Mouse (Mus musculus) limb, embryonic 14.5 days (tissue): ENCODE results near the gene Lsamp. TPM values are rescaled to one million over a fixed set of nuclear protein-coding genes. Genes with fewer than 3 reads are reported as not detected.

Experiments
- ATAC-seq: fragments of 200-750 bp; cut with Nextera tagmentation; 2 replicates; pipeline ENCODE4 v1.8.0; 2017; ENCODE audit warnings: low read depth, moderate number of reproducible peaks, moderate TSS enrichment; ENCODE audit not compliant: low FRiP score
- DNase-seq: peaks from one replicate; pipeline ENCODE4 v3.0.0-alpha.2; 2015; ENCODE audit warnings: low spot score
- H3K27ac ChIP-seq: fragments of 300-500 bp; sonication (generic); replicated peaks from 2 replicates; pipeline ENCODE4 v1.5.1; 2014; ENCODE audit warnings: low read depth, mild to moderate bottlenecking, low read length, moderate library complexity, mixed read lengths
- H3K27me3 ChIP-seq: fragments of 300-500 bp; sonication (generic); 2 replicates; pipeline ENCODE4 v1.6.1; 2014; ENCODE audit warnings: low read length, mixed read lengths; ENCODE audit not compliant: control insufficient read depth, insufficient read depth
- H3K36me3 ChIP-seq: fragments of 300-500 bp; sonication (generic); 2 replicates; pipeline ENCODE4 v1.6.1; 2014; ENCODE audit warnings: mild to moderate bottlenecking, low read length, moderate library complexity, mixed read lengths; ENCODE audit not compliant: control insufficient read depth, insufficient read depth
- H3K4me1 ChIP-seq: fragments of 300-500 bp; sonication (generic); 2 replicates; pipeline ENCODE4 v1.6.1; 2014; ENCODE audit warnings: antibody characterized with exemption, low read length, mixed read lengths; ENCODE audit not compliant: control insufficient read depth, insufficient read depth
- H3K4me2 ChIP-seq: fragments of 300-500 bp; sonication (generic); replicated peaks from 2 replicates; pipeline ENCODE4 v1.6.1; 2014; ENCODE audit warnings: low read depth, mild to moderate bottlenecking, low read length, moderate library complexity; ENCODE audit not compliant: severe bottlenecking
- H3K4me3 ChIP-seq: fragments of 300-500 bp; sonication (generic); replicated peaks from 2 replicates; pipeline ENCODE4 v1.5.1; 2014; ENCODE audit warnings: low read length
- H3K9ac ChIP-seq: fragments of 300-500 bp; sonication (generic); 2 replicates; pipeline ENCODE4 v1.6.1; 2014; ENCODE audit warnings: mild to moderate bottlenecking, low read depth, low read length, moderate library complexity; ENCODE audit not compliant: severe bottlenecking
- H3K9me3 ChIP-seq: fragments of 300-500 bp; sonication (generic); 2 replicates; pipeline ENCODE4 v1.6.1; 2016; ENCODE audit warnings: low read length; ENCODE audit not compliant: control insufficient read depth
- POLR2A ChIP-seq: fragments of 200-500 bp; IDR thresholded peaks from 2 replicates; pipeline ENCODE4 v1.8.0; 2012; ENCODE audit warnings: inconsistent platforms, mild to moderate bottlenecking, moderate library complexity, borderline replicate concordance; ENCODE audit not compliant: insufficient read depth, insufficient read length; ENCODE audit errors: extremely low read depth
- WGBS: fragments of 180-500 bp; shearing (Covaris S2); extraction: QIAGEN DNeasy Blood & Tissue Kit; methylation state at CpG from one replicate; pipeline ENCODE4 v1.1.7; 2014; 5-methylcytosine and 5-hydroxymethylcytosine counted together
- polyA plus RNA-seq, 2 experiments: library from polyadenylated mRNA; depleted of rRNA in 1 of 2; stranded (reverse) in 1 of 2; unstranded in 1 of 2; fragments of >200 nt; fragmentation: Nextera tagmentation in 1 of 2; extraction: Ambion mirVana in 1 of 2; gene quantifications; 2 replicates each; pipeline versions ENCODE4 v1.2.1 to v1.2.3; 2012 to 2014

Lsamp gene
- polyA plus RNA-seq, 2 experiments: 5.3 to 11.8 TPM

GRCm38 (mm10) chr16:40710491-40710890, 726.3 kb downstream of the Lsamp start:
- no peak overlapping the region for H3K27ac ChIP-seq
- no peak for TF ChIP-seq POLR2A
- H3K9ac ChIP-seq: no peak overlapping the region
- H3K4me2 ChIP-seq: no peak overlapping the region
- no peaks in the 10 kb centered on the region for H3K27me3 ChIP-seq
- no peaks in the 10 kb centered on the region for H3K36me3 ChIP-seq
- ATAC-seq (no peak), DNase-seq (no peak)
- no peaks in the 10 kb centered on the region for H3K4me1 ChIP-seq
- 85% methylated on average over 5 of the region's 5 CpGs for WGBS
- H3K4me3 ChIP-seq: no peak overlapping the region
- H3K9me3 ChIP-seq: no peaks in the 10 kb centered on the region

DNA sequence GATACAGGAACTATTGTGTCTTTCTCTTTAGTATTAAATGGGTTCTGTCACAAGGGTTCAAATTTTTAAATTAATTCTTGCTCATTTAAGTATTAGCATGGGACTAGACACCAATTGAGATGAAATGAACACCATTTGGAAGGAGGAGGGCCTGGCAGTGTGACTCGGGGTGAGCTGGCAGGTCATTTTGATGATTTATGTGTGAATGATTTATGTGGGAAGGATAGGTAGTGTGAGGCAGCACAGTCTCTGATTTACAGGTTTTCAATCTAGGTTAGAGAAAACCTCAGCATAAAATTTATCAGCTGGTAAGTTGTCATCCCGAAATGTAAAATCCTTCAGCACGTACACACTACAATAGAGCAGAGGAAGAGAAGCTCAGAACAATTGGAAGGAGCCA, 729.6 kb downstream of the Lsamp start:
- 46% methylated on average over 3 of the region's 3 CpGs for WGBS
- no peak overlapping the region for H3K9ac ChIP-seq

DNA sequence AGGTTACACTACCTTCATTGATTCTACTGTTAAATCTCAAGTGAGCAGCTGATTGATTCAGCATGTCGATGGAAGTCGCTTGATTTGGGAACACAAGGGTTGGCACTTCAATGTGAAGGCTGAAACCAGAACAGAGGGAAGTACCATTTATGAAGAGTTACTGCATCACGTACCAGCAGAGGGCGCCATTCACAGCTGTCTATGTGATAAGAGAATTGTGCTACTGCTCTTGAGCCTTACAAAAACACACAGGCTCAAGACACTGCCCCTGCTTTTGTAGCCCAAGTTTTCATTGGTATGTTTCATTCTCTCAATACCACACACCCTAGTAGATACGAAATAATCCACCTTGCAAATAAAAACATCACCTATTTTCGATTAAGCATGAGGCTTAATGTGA, 754.9 kb downstream of the Lsamp start:
- Histone ChIP-seq H3K36me3 (no peaks in the 10 kb centered on the region), H3K4me2 (no peak overlapping the region), H3K4me1 (no peaks in the 10 kb centered on the region), H3K9ac (no peak overlapping the region), H3K27ac (no peak overlapping the region), H3K4me3 (no peak overlapping the region), H3K9me3 (no peaks in the 10 kb centered on the region), H3K27me3 (no peaks in the 10 kb centered on the region)
- DNase-seq (peak; percentile 75), ATAC-seq (no peak)
- no peak for TF ChIP-seq POLR2A
- WGBS: 45% methylated on average over 6 of the region's 6 CpGs

More for the DNA sequence above, 729.6 kb downstream of the Lsamp start:
- H3K9me3 ChIP-seq: no peaks in the 10 kb centered on the region
- H3K4me1 ChIP-seq: no peaks in the 10 kb centered on the region
- H3K27ac ChIP-seq: no peak overlapping the region
- H3K4me3 ChIP-seq: no peak overlapping the region
- no peak overlapping the region for H3K4me2 ChIP-seq
- H3K27me3 ChIP-seq: no peaks in the 10 kb centered on the region
- DNase-seq: no peak
- H3K36me3 ChIP-seq: no peaks in the 10 kb centered on the region
- no peak for TF ChIP-seq POLR2A
- no peak for ATAC-seq

DNA sequence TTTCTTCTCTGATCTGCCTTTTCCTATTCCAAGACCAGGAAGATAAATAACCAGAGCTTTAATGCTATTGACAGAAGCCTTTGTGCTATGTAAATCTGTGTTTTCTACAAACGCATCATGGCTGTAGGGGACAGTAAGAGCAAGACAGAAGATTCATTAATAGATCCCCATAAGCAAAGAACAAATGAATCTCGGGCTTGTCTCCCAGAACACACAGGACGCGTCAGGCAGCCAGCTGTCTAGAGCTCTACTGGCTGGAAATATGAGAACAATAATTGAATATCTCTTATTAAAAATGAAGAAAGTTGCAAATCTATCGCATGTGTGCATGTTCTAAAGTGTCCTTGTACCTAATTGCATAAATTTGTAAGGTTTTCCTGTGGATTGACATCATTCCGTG, 755.6 kb downstream of the Lsamp start:
- ATAC-seq (no peak), DNase-seq (no peak)
- Histone ChIP-seq H3K4me1 (no peaks in the 10 kb centered on the region), H3K27ac (no peak overlapping the region), H3K4me3 (no peak overlapping the region), H3K27me3 (no peaks in the 10 kb centered on the region), H3K9me3 (no peaks in the 10 kb centered on the region), H3K36me3 (no peaks in the 10 kb centered on the region), H3K4me2 (no peak overlapping the region), H3K9ac (no peak overlapping the region)
- TF ChIP-seq POLR2A: no peak
- WGBS: 88% methylated on average over 6 of the region's 6 CpGs

GRCm38 (mm10) chr16:40740273-40740672, 756.1 kb downstream of the Lsamp start:
- ATAC-seq: no peak
- Histone ChIP-seq H3K9me3 (no peaks in the 10 kb centered on the region), H3K4me2 (no peak overlapping the region), H3K27me3 (no peaks in the 10 kb centered on the region), H3K4me1 (no peaks in the 10 kb centered on the region), H3K27ac (no peak overlapping the region), H3K9ac (no peak overlapping the region), H3K36me3 (no peaks in the 10 kb centered on the region), H3K4me3 (no peak overlapping the region)
- WGBS: 77% methylated on average over 8 of the region's 8 CpGs
- DNase-seq: no peak
- no peak for TF ChIP-seq POLR2A

GRCm38 (mm10) chr16:40827191-40827590, 843.0 kb downstream of the Lsamp start:
- no peaks in the 10 kb centered on the region for H3K9me3 ChIP-seq
- no peak overlapping the region for H3K4me2 ChIP-seq
- DNase-seq: peak; percentile 28
- no peak for TF ChIP-seq POLR2A
- H3K27ac ChIP-seq: no peak overlapping the region
- 73% methylated on average over 1 of the region's 1 CpGs for WGBS
- no peaks in the 10 kb centered on the region for H3K4me1 ChIP-seq
- ATAC-seq: no peak
- H3K9ac ChIP-seq: no peak overlapping the region
- no peaks in the 10 kb centered on the region for H3K27me3 ChIP-seq
- no peak overlapping the region for H3K4me3 ChIP-seq
- no peaks in the 10 kb centered on the region for H3K36me3 ChIP-seq
